Mouse (Mus musculus) bone marrow, adult 2 months (tissue): ENCODE measurements around the gene Abcb8.

Experiments
- CTCF ChIP-seq: fragments of 200-500 bp; IDR thresholded peaks from 2 replicates; pipeline ENCODE4 v1.5.1; 2011; ENCODE audit warnings: low read length, control low read depth; ENCODE audit not compliant: control insufficient read depth, insufficient read depth
- POLR2A ChIP-seq: fragments of 200-500 bp; IDR thresholded peaks from 2 replicates; pipeline ENCODE4 v1.6.1; 2011; ENCODE audit warnings: low read depth, mild to moderate bottlenecking, control low read depth, low read length, borderline replicate concordance; ENCODE audit not compliant: control insufficient read depth

GRCm38 (mm10) chr5:24444746-24445427, 51.4 kb downstream of the Abcb8 start, which contains the start of gene Fastk:
- TF ChIP-seq CTCF (peak; percentile 4; the same call in 1 of the 2 replicates), POLR2A (peak; percentile 74; the same call in 1 of the 2 replicates)
